Mouse (Mus musculus) testis, adult 2 months (tissue): Measurements from ENCODE around the gene Gm17334.

Experiments
- CTCF ChIP-seq: fragments of 200-500 bp; IDR thresholded peaks from 2 replicates; pipeline ENCODE4 v1.5.1; 2012; ENCODE audit warnings: low read depth, mild to moderate bottlenecking, inconsistent platforms, low read length, moderate library complexity; ENCODE audit not compliant: control insufficient read depth, insufficient read depth, insufficient replicate concordance
- POLR2A ChIP-seq: fragments of 200-500 bp; IDR thresholded peaks from 2 replicates; pipeline ENCODE4 v1.6.1; 2012; ENCODE audit warnings: low read depth, mild to moderate bottlenecking, inconsistent platforms, low read length, moderate library complexity; ENCODE audit not compliant: control insufficient read depth

- TF ChIP-seq POLR2A (no peak), CTCF (no peak)
Measured at GRCm38 (mm10) chr11:53742353-53742752, 30.6 kb downstream of the Gm17334 start.
